Mouse (Mus musculus) lung, adult 2 months (tissue): ENCODE results near the gene Foxp1.

Experiments used
- CTCF ChIP-seq: fragments of 200-500 bp; IDR thresholded peaks from 2 replicates; pipeline ENCODE4 v1.5.1; 2011; ENCODE audit warnings: mild to moderate bottlenecking, low read length, control low read depth; ENCODE audit not compliant: insufficient read depth
- POLR2A ChIP-seq: fragments of 200-500 bp; IDR thresholded peaks from 2 replicates; pipeline ENCODE4 v1.6.1; 2011; ENCODE audit warnings: low read depth, mild to moderate bottlenecking, control low read depth, low read length, borderline replicate concordance; ENCODE audit errors: extremely low read depth

DNA sequence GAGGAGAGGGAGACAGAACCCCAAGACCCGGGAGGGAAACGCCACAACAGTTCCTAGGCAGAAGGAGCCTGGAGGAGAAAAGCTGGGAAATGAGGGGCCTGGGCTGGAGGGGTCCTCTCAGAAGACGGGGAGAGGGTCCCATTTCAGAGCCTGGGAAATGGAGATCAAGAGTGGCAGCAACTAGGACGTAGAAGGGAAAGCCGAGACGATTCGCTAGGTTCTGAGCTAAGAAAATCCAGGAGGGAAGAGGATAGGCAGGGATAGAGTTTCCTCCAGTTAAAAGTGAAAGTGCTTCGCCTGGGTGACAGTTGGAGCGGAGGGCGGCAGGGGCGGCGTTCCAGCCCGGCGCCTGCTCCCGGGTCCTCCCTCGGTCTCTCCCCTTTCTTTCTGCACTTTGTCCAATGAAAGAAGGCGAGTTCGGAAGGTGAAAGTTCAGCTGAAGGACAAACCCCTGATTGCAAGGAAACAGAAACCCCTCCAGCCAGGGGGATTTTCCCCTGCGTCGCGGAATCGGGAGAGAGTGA lies 650 bp upstream of the Foxp1 start:
- TF ChIP-seq POLR2A (no peak), CTCF (no peak)
